Mouse (Mus musculus) kidney, embryonic 14.5 days (tissue): Measurements from ENCODE around the gene P3h4. TPM values are rescaled to one million over a fixed set of nuclear protein-coding genes. Genes with fewer than 3 reads are reported as not detected.

Experiments used
- ATAC-seq: fragments of 200-750 bp; cut with Nextera tagmentation; 2 replicates; pipeline ENCODE4 v1.8.0; 2017; ENCODE audit warnings: moderate number of reproducible peaks, mild to moderate bottlenecking, moderate TSS enrichment, moderate library complexity; ENCODE audit not compliant: low FRiP score, low TSS enrichment
- H3K27ac ChIP-seq: fragments of 300-500 bp; sonication (generic); 2 replicates; pipeline ENCODE4 v1.5.1; 2014; ENCODE audit warnings: low read depth, mild to moderate bottlenecking, low read length, moderate library complexity, mixed read lengths
- H3K27me3 ChIP-seq: fragments of 300-500 bp; sonication (generic); 2 replicates; pipeline ENCODE4 v1.6.1; 2014; ENCODE audit warnings: mild to moderate bottlenecking, low read length; ENCODE audit not compliant: control insufficient read depth, insufficient read depth
- H3K36me3 ChIP-seq: fragments of 300-500 bp; sonication (generic); 2 replicates; pipeline ENCODE4 v1.6.1; 2014; ENCODE audit warnings: low read length, mixed read lengths; ENCODE audit not compliant: control insufficient read depth, insufficient read depth
- H3K4me1 ChIP-seq: fragments of 300-500 bp; sonication (generic); 2 replicates; pipeline ENCODE4 v1.6.1; 2014; ENCODE audit warnings: low read length, mixed read lengths; ENCODE audit not compliant: control insufficient read depth, insufficient read depth
- H3K4me2 ChIP-seq: fragments of 300-500 bp; sonication (generic); replicated peaks from 2 replicates; pipeline ENCODE4 v1.6.1; 2014; ENCODE audit warnings: low read depth, mild to moderate bottlenecking, low read length
- H3K4me3 ChIP-seq: fragments of 300-500 bp; sonication (generic); 2 replicates; pipeline ENCODE4 v1.5.1; 2014; ENCODE audit warnings: mild to moderate bottlenecking, low read length
- H3K9ac ChIP-seq: fragments of 300-500 bp; sonication (generic); 2 replicates; pipeline ENCODE4 v1.6.1; 2014; ENCODE audit warnings: low read depth, mild to moderate bottlenecking, low read length, moderate library complexity
- H3K9me3 ChIP-seq: fragments of 300-500 bp; sonication (generic); 2 replicates; pipeline ENCODE4 v1.6.1; 2016; ENCODE audit warnings: low read length; ENCODE audit not compliant: control insufficient read depth
- WGBS: fragments of 180-500 bp; shearing (Covaris S2); extraction: QIAGEN DNeasy Blood & Tissue Kit; methylation state at CpG from one replicate; pipeline ENCODE4 v1.1.7; 2014; 5-methylcytosine and 5-hydroxymethylcytosine counted together
- polyA plus RNA-seq: library from polyadenylated mRNA; unstranded; fragments of >200 nt; fragmentation: Nextera tagmentation; extraction: Ambion mirVana; gene quantifications from 2 replicates; pipeline ENCODE4 v1.2.1, GENCODE M21; 2014

P3h4 gene
- polyA plus RNA-seq, 1 experiment from 2014 or later: 59.7 TPM

DNA sequence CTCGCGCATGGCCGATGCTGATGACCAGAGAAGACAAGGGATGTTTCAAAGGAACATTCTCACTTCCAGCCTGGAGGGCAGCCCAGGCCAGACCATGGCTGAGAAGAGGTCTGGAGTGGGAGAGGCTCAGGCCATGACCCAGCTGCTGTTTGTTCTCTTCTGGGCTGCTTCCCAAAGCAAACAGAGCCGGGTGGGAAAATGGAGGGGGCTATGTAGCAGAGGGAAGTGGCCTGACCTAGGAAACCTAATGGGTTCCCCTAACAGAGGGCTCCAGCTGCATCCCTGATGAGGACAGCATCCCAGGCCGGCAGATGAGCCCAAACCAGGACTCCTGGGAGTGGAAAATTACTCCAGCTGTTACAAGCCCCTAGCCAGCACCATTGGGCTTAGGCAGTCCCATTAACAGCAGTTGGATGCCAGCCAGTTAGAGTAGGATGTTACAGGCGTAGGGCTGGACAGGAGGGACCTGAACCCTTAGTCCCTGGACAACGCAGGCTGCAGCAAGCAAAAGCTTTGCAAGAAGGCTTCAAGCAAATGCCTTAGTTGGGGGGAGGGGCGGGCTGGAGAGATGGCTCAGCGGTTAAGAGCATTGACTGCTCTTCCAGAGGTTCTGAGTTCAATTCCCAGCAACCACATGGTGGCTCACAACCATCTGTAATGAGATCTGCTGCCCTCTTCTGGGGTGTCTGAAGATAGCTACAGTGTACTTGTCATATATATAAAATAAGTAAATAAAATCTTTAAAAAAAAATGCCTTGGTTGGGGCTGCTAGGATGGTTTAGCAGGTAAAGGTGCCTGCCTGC lies 23.4 kb downstream of the P3h4 start:
- ATAC-seq: peak; percentile 77
- H3K4me1 ChIP-seq: peaks cover 68% of the 10 kb centered on the region
- H3K27ac ChIP-seq: peak overlapping the region; percentile 56; the same call in 1 of the 2 replicates
- no peaks in the 10 kb centered on the region for H3K9me3 ChIP-seq
- no peaks in the 10 kb centered on the region for H3K27me3 ChIP-seq
- no peak overlapping the region for H3K4me3 ChIP-seq
- no peak overlapping the region; the same call in 1 of the 2 replicates for H3K4me2 ChIP-seq
- H3K9ac ChIP-seq: no peak overlapping the region
- 43% methylated on average over 9 of the region's 9 CpGs for WGBS
- no peaks in the 10 kb centered on the region for H3K36me3 ChIP-seq

DNA sequence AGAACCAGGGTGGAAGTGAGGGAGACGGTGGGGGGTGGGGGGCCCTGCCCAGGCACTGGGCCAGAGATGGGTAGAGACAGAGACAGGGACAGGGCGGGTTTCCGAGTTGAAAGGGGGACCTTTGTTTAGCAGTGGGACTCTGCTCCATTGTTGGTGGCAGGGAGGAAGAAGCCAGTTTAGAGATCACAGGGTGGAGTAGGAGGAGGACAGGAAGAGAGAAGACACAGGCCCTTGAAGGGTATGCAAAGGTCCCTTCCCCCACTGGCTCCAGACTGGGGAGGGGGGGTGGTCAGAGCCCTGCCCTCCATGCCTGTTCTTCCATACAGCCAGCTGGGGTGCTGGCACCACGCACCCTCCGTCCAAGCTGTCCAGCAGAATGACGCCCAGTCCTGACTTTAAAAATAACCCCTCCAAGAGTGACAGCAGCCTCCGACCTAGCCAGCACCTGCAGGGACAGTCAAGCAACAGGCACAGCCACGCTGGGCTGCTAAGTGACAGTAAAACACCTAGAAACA lies 24.6 kb downstream of the P3h4 start:
- Histone ChIP-seq H3K27ac (peak overlapping the region; percentile 56; the same call in 1 of the 2 replicates), H3K9me3 (no peaks in the 10 kb centered on the region), H3K27me3 (no peaks in the 10 kb centered on the region), H3K9ac (no peak overlapping the region), H3K36me3 (peaks cover 11% of the 10 kb centered on the region; the same call in 1 of the 2 replicates), H3K4me1 (peaks cover 61% of the 10 kb centered on the region), H3K4me2 (no peak overlapping the region), H3K4me3 (no peak overlapping the region)
- WGBS: 49% methylated on average over 8 of the region's 8 CpGs
- ATAC-seq: no peak

DNA sequence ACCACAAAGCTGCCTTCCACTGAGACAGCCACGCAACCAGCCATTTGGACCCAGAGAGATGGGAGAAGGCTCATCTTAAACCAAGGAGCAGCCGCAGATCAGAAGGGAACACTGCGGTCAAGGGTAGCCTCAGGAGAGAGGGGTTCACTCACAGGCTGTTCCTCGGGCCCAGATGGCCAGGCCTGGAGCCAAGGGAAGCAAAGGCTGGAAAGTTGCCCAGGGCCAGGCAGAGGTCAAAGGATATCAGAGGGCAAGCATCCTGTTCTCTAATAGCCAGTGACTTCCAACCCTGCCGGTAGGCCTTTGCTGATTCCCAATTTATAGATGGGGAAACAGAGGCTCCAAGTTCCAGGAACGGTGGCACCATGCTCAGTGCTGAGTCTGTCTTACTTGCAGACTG lies 26.0 kb downstream of the P3h4 start:
- H3K4me1 ChIP-seq: peaks cover 54% of the 10 kb centered on the region
- H3K27ac ChIP-seq: peak overlapping the region; percentile 80; the same call in 1 of the 2 replicates
- H3K4me3 ChIP-seq: no peak overlapping the region
- no peak for ATAC-seq
- WGBS: 61% methylated on average over 6 of the region's 6 CpGs
- no peaks in the 10 kb centered on the region for H3K27me3 ChIP-seq
- H3K9me3 ChIP-seq: no peaks in the 10 kb centered on the region
- peaks cover 22% of the 10 kb centered on the region; the same call in 1 of the 2 replicates for H3K36me3 ChIP-seq
- no peak overlapping the region for H3K9ac ChIP-seq
- H3K4me2 ChIP-seq: peak overlapping the region; percentile 24; the same call in 1 of the 2 replicates

DNA sequence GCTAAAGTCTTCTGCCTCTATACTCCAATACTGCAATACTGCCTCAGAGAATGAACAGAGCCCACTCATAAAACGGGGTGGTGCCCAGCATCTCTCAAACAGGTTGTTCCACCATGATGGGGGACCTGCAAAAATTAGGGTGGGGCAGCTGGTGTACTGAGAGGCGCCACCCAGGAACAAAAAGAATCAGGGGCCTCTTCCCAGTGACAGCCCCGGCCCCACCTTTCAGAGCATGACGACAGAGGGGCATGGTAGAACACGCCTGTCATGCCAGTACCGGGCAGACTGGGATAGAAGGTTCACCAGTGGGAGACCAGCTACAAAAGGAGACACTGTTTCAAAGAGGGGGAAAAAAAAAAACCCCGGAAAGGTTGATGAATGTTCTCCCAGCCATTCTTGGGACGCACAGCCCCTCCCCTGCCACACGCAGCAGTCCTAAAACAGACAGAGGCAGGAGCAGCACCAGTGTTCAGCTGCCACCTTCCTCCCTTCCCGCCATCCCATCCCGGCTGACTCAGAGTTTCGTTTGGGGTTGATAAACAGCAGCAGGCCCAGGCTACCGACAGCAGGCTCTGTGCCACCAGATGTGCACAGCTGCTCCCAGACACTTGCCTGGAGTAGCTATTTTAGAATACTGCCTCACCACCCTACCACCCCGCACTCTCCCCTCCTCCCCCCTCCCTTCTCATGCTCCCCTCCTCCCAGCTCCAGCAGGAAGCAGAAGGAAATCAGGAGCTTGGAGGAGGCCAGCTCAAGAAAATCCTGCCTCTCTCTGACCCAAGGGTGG lies 26.9 kb downstream of the P3h4 start:
- H3K9ac ChIP-seq: no peak overlapping the region
- no peaks in the 10 kb centered on the region for H3K27me3 ChIP-seq
- ATAC-seq: 0 out of 2 replicates have a peak, but pooled peaks have one; percentile 28
- peak overlapping the region; percentile 24 for H3K4me2 ChIP-seq
- no peaks in the 10 kb centered on the region for H3K9me3 ChIP-seq
- no peak overlapping the region for H3K4me3 ChIP-seq
- WGBS: 36% methylated on average over 14 of the region's 14 CpGs
- peaks cover 54% of the 10 kb centered on the region for H3K4me1 ChIP-seq
- peaks cover 29% of the 10 kb centered on the region for H3K36me3 ChIP-seq
- peak overlapping the region; percentile 80; the same call in 1 of the 2 replicates for H3K27ac ChIP-seq

DNA sequence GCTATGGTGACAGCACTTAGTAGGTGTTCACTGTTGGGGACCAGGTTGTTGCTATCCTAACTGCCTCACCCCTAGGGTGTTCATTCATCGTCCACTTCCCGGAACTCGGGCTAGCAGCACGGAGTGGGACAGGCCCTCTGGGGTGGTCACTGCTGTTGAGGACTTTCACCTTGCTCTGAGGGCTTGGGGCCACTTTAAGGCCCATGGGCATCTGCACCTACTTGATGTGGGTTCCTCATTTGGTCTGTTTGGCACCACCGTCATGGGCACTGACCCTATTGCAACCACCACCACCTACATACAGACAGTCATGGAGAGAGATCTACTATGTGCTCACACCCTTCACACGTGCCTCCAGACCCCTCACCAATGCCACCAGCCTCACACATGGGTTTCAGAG lies 27.5 kb downstream of the P3h4 start:
- H3K9me3 ChIP-seq: no peaks in the 10 kb centered on the region
- peaks cover 53% of the 10 kb centered on the region for H3K4me1 ChIP-seq
- 77% methylated on average over 6 of the region's 6 CpGs for WGBS
- H3K27me3 ChIP-seq: no peaks in the 10 kb centered on the region
- no peak overlapping the region for H3K9ac ChIP-seq
- no peak for ATAC-seq
- no peak overlapping the region for H3K4me3 ChIP-seq
- H3K36me3 ChIP-seq: peaks cover 35% of the 10 kb centered on the region
- no peak overlapping the region for H3K4me2 ChIP-seq
- H3K27ac ChIP-seq: peak overlapping the region; percentile 80; the same call in 1 of the 2 replicates

DNA sequence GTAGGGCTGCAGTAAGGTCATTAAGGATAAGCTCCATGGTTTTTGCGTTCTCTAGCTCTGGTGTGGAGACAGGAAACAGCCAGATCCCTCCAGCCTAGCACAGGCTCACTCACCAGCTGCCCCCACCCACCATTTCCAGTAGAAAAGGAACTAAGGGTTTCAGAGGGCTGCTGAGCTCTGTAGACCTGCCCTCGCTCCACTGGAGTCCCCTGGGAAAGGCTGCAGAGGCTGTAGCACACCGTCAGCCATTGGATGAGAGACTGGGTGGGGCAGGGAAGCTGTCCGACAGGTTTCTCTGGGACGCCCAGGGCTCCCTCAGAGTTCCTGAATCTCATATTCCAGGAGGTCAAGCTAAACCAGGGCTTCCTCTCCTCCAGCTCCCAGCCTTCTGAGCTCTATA lies 28.1 kb downstream of the P3h4 start:
- 62% methylated on average over 5 of the region's 5 CpGs for WGBS

DNA sequence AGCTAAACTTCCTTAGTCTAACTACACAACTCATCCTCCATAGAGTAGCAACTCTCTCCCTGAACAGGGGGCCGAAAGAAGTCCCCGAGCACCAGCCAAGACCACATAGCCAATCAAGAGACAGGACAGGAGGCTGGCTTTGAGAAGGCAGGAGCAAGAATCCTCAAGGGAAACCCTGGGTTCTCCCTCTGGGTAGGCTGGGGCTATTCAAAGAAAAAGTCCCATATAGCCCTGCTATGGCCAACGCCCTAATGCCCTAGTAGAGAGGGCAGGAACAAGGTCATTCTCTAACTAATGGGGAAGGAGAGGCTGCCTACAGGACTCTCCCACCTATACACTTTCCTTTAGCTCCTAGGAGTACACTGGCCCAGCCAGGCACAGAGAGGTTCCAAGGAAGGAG lies 29.6 kb downstream of the P3h4 start:
- H3K4me2 ChIP-seq: no peak overlapping the region
- WGBS: 81% methylated on average over 3 of the region's 3 CpGs
- no peak overlapping the region for H3K9ac ChIP-seq
- no peak overlapping the region for H3K27ac ChIP-seq
- no peaks in the 10 kb centered on the region for H3K27me3 ChIP-seq
- no peaks in the 10 kb centered on the region for H3K9me3 ChIP-seq
- no peak for ATAC-seq
- peaks cover 47% of the 10 kb centered on the region for H3K36me3 ChIP-seq
- no peak overlapping the region for H3K4me3 ChIP-seq
- peaks cover 33% of the 10 kb centered on the region for H3K4me1 ChIP-seq

More for the DNA sequence above, 28.1 kb downstream of the P3h4 start:
- peak overlapping the region; percentile 80; the same call in 1 of the 2 replicates for H3K27ac ChIP-seq
- no peak overlapping the region for H3K9ac ChIP-seq
- H3K27me3 ChIP-seq: no peaks in the 10 kb centered on the region
- no peak for ATAC-seq
- no peaks in the 10 kb centered on the region for H3K9me3 ChIP-seq
- H3K4me2 ChIP-seq: no peak overlapping the region
- peaks cover 37% of the 10 kb centered on the region for H3K36me3 ChIP-seq
- H3K4me1 ChIP-seq: peaks cover 48% of the 10 kb centered on the region
- H3K4me3 ChIP-seq: no peak overlapping the region

DNA sequence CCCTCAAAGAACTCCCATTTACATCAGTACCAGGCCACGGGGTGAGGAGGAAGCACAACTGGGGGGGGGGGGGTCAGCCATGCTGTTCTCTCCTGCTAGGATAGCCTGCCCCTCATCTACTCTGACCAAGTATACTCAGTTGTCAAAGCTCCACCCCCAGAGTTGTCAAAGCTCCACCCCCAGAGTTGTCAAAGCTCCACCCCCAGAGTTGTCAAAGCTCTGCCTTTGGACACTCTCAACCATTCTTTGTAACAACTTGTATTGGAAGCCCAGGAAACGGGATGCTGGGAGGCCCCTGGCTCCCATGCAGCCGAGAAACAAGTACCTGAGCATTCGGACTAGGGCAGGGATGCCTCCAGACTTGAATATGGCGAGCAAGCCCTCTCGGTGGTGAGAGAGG lies 32.0 kb downstream of the P3h4 start:
- no peaks in the 10 kb centered on the region for H3K9me3 ChIP-seq
- no peak for ATAC-seq
- no peak overlapping the region for H3K27ac ChIP-seq
- H3K27me3 ChIP-seq: no peaks in the 10 kb centered on the region
- WGBS: 88% methylated on average over 6 of the region's 6 CpGs
- H3K4me1 ChIP-seq: peaks cover 11% of the 10 kb centered on the region
- H3K36me3 ChIP-seq: peaks cover 66% of the 10 kb centered on the region
- H3K4me3 ChIP-seq: no peak overlapping the region
- no peak overlapping the region for H3K9ac ChIP-seq
- H3K4me2 ChIP-seq: no peak overlapping the region
